Comparison of ENCODE assay signal across 9 mouse cellular contexts in genomic region chr4:140549975-140550374, GRCm38 (mm10).
DNase-seq lines count a peak whose midpoint lies in the region; ATAC-seq and TF ChIP-seq lines count a peak whose summit lies in the region.
"Had no signal": no experiment of that assay in that cellular context is flagged by ENCODE, and none has a peak within 500 bp of the region (broad histone marks: within the 10 kb centered on the region; RNA-seq: fewer than 3 reads in every experiment).

No protein-coding gene starts in this region.

- H3K36me3 ChIP-seq in heart, embryonic 11.5 days (ENCODE audit: control insufficient read depth, insufficient read depth, low read length), result peaks cover 23% of the 10 kb centered on the region
- 0 out of 2 replicates have a peak, but pooled peaks cover 4% of the 10 kb centered on the region for H3K36me3 ChIP-seq in lung, postnatal 0 days (ENCODE audit: insufficient read depth, low read length)

- H3K27me3 ChIP-seq in heart, embryonic 11.5 days (ENCODE audit: control insufficient read depth, insufficient read depth, low read length), result no peaks in the 10 kb centered on the region
- H3K27me3 ChIP-seq in lung, postnatal 0 days (replicated peaks; ENCODE audit: insufficient read depth, low read length), result no peaks in the 10 kb centered on the region
- H3K27me3 ChIP-seq: liver, embryonic 13.5 days had no signal

- WGBS in heart, embryonic 11.5 days (ENCODE audit: insufficient replicate concordance), result 78% methylated on average over 12 of the region's 12 CpGs
- 68% methylated on average over 12 of the region's 12 CpGs for WGBS in lung, postnatal 0 days

- TF ChIP-seq CTCF in lung, postnatal 0 days (IDR thresholded peaks at IDR 0.05), result no peak

- no peak overlapping the region for H3K4me2 ChIP-seq in heart, embryonic 11.5 days
- H3K4me2 ChIP-seq in lung, postnatal 0 days (replicated peaks; ENCODE audit: low read depth, low read length), result no peak overlapping the region
- H3K4me2 ChIP-seq: liver, embryonic 13.5 days had no signal

- H3K9ac ChIP-seq in heart, embryonic 11.5 days (ENCODE audit: low read depth, low read length), result no peak overlapping the region
- H3K9ac ChIP-seq in lung, postnatal 0 days (replicated peaks; ENCODE audit: low read depth), result no peak overlapping the region
- H3K9ac ChIP-seq: liver, embryonic 13.5 days had no signal

- DNase-seq in heart, adult 11 months, result peak; percentile 95
- peak; percentile 85 for DNase-seq in MN1 (ENCODE audit: low spot score)
- DNase-seq in gastrocnemius, adult 18-20 months (ENCODE audit: low spot score), result peak; percentile 77
- peak; percentile 15 for DNase-seq in lung, postnatal 0 days (ENCODE audit: low spot score)
- DNase-seq in thymus, postnatal 14 days, result no peak
- DNase-seq in T-cell, adult 2 months (ENCODE audit: low spot score), result no peak
- DNase-seq: liver, embryonic 13.5 days had no signal

- no peak for TF ChIP-seq EP300 in lung, postnatal 0 days (IDR thresholded peaks at IDR 0.05)

- H3K27ac ChIP-seq in heart, embryonic 11.5 days (ENCODE audit: low read depth, low read length), result no peak overlapping the region
- no peak overlapping the region for H3K27ac ChIP-seq in lung, postnatal 0 days (ENCODE audit: low read length)
- H3K27ac ChIP-seq: liver, embryonic 13.5 days had no signal

- no peak for ATAC-seq in heart, embryonic 11.5 days (replicated peaks; ENCODE audit: insufficient number of reproducible peaks, low FRiP score, low TSS enrichment)
- peak; percentile 27 for ATAC-seq in lung, postnatal 0 days
- no peak for ATAC-seq in erythroid progenitor cell, adult 5-6 weeks (replicated peaks; ENCODE audit: low FRiP score, poor library complexity, severe bottlenecking)

- no peak overlapping the region for H3K4me3 ChIP-seq in heart, embryonic 11.5 days (ENCODE audit: low read depth, low read length)
- no peak overlapping the region for H3K4me3 ChIP-seq in lung, postnatal 0 days (ENCODE audit: low read depth, low read length)
- H3K4me3 ChIP-seq: liver, embryonic 13.5 days had no signal

- H3K4me1 ChIP-seq in heart, embryonic 11.5 days (ENCODE audit: control insufficient read depth, insufficient read depth, low read length), result no peaks in the 10 kb centered on the region
- H3K4me1 ChIP-seq in lung, postnatal 0 days (ENCODE audit: insufficient read depth, low read depth, low read length), result no peaks in the 10 kb centered on the region
- H3K4me1 ChIP-seq: liver, embryonic 13.5 days had no signal

- no peaks in the 10 kb centered on the region for H3K9me3 ChIP-seq in heart, embryonic 11.5 days (replicated peaks; ENCODE audit: control insufficient read depth, low read length)
- no peaks in the 10 kb centered on the region for H3K9me3 ChIP-seq in lung, postnatal 0 days (ENCODE audit: low read length)
- H3K9me3 ChIP-seq: liver, embryonic 13.5 days had no signal

Comparison
In these comparisons a context has a peak if more than half of its experiments do, and no peak if none do; other contexts are left out.
1. DNase-seq: peak in heart, adult 11 months (single experiment), MN1 (single experiment), gastrocnemius, adult 18-20 months (single experiment) and lung, postnatal 0 days (single experiment); none in thymus, postnatal 14 days (single experiment) and T-cell, adult 2 months (single experiment).